Mouse (Mus musculus): Measurements from ENCODE around the gene Lrmda. TPM values are rescaled to one million over a fixed set of nuclear protein-coding genes. Genes with fewer than 3 reads are reported as not detected.
A peak's percentile ranks its signal among the peaks of the same experiment; 100 is the strongest.

Gene Lrmda
- total and polyA plus RNA-seq, 3 experiments, result 0.43 to 1.1 (median 1.0) TPM

DNA sequence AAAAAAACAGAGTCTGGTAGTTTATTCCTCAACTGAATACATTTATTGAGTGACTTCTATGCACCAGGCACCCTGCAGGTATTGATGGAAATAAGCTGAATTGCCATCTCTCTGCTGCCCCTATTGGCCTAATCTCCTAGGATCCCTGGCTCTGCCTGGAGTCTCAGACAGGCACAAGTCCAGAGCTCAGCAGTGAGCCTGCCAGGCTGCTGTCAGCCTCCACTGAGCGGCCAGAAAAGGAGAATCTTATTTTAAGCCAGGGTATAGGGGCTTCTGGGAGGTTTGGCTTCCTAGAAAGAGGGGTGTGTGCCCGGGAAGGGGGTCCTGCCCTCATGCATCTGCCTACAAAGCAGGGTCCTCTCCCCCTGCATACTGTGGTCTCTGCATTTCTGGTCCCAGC, 1.4 kb downstream of the Lrmda start:
- Histone ChIP-seq H3K79me2 (replicated peaks; ENCODE audit: control insufficient read depth, insufficient read depth, low read length) (no peaks in the 10 kb centered on the region), H3K36me3 (ENCODE audit: control insufficient read depth, insufficient read depth, low read length) (no peaks in the 10 kb centered on the region), H3K27ac (no peak overlapping the region), H3K9ac (ENCODE audit: low read depth, low read length) (no peak overlapping the region), H3K4me1 (ENCODE audit: control insufficient read depth, insufficient read depth, low read length) (peaks cover 2% of the 10 kb centered on the region; the same call in 1 of the 2 replicates), H3K27me3 (ENCODE audit: control insufficient read depth, insufficient read depth, low read length) (no peaks in the 10 kb centered on the region), H3K4me3 (no peak overlapping the region)
- intact Hi-C loops (cut with DNase I), result loop anchor here (2.0 kb wide), 1 partner anchor 16 kb away; no protein-coding TSS in a partner anchor
- 23% methylated on average over 2 of the region's 2 CpGs for WGBS
- DNase-seq, result peak; percentile 51
- TF ChIP-seq EP300 (IDR thresholded peaks at IDR 0.05; ENCODE audit: insufficient read depth, low read depth, low read length) (no peak), CTCF (IDR thresholded peaks at IDR 0.05) (peak; percentile 67), POLR2A (IDR thresholded peaks at IDR 0.05; ENCODE audit: insufficient read depth, low read depth, low read length) (no peak)

DNA sequence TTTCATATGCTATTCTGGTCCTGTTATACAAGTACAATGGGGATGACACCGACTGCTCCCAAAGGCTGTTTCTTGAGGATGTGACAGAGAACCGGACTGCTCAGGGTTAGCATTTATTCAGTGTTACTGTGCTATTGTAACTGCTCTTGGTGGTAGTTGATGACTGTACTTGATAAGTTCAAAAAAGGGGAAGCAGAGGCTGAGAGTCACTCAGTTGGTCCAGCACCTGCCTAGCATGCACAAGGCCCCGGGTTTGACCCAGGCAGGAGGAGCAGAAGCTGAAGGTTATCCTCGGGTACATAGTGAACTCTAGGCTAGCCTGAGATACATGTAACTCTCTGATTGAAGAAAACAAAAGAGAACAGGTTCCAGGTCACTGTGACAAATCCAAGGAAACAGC, 4.0 kb downstream of the Lrmda start:
- H3K79me2 ChIP-seq (replicated peaks; ENCODE audit: control insufficient read depth, insufficient read depth, low read length), result no peaks in the 10 kb centered on the region
- no peak for TF ChIP-seq POLR2A (IDR thresholded peaks at IDR 0.05; ENCODE audit: insufficient read depth, low read depth, low read length)
- no peak for TF ChIP-seq CTCF (IDR thresholded peaks at IDR 0.05)
- TF ChIP-seq EP300 (IDR thresholded peaks at IDR 0.05; ENCODE audit: insufficient read depth, low read depth, low read length), result no peak
- H3K27ac ChIP-seq, result no peak overlapping the region
- H3K4me3 ChIP-seq, result no peak overlapping the region
- peaks cover 2% of the 10 kb centered on the region; the same call in 1 of the 2 replicates for H3K4me1 ChIP-seq (ENCODE audit: control insufficient read depth, insufficient read depth, low read length)
- no peak overlapping the region for H3K9ac ChIP-seq (ENCODE audit: low read depth, low read length)
- 74% methylated on average over 4 of the region's 4 CpGs for WGBS
- no peaks in the 10 kb centered on the region for H3K27me3 ChIP-seq (ENCODE audit: control insufficient read depth, insufficient read depth, low read length)
- intact Hi-C loops (cut with DNase I), result no loop called here
- no peaks in the 10 kb centered on the region for H3K36me3 ChIP-seq (ENCODE audit: control insufficient read depth, insufficient read depth, low read length)
- no peak for DNase-seq

- peak overlapping the region; percentile 32 for H3K27ac ChIP-seq
- no peaks in the 10 kb centered on the region for H3K36me3 ChIP-seq (ENCODE audit: control insufficient read depth, insufficient read depth, low read length)
- H3K79me2 ChIP-seq (replicated peaks; ENCODE audit: control insufficient read depth, insufficient read depth, low read length), result no peaks in the 10 kb centered on the region
- no peaks in the 10 kb centered on the region for H3K27me3 ChIP-seq (ENCODE audit: control insufficient read depth, insufficient read depth, low read length)
- H3K4me1 ChIP-seq (ENCODE audit: control insufficient read depth, insufficient read depth, low read length), result peaks cover 1% of the 10 kb centered on the region; the same call in 1 of the 2 replicates
- H3K9ac ChIP-seq (ENCODE audit: low read depth, low read length), result no peak overlapping the region
- no peak overlapping the region for H3K4me3 ChIP-seq
- WGBS, result 51% methylated on average over 3 of the region's 3 CpGs
- TF ChIP-seq EP300 (IDR thresholded peaks at IDR 0.05; ENCODE audit: insufficient read depth, low read depth, low read length) (no peak), CTCF (IDR thresholded peaks at IDR 0.05) (no peak), POLR2A (IDR thresholded peaks at IDR 0.05; ENCODE audit: insufficient read depth, low read depth, low read length) (no peak)
- intact Hi-C loops (cut with DNase I), result loop anchor here (2.0 to 5.0 kb wide), 2 partner anchors 15 to 49 kb away; partner anchors contain the start of gene Zfp503
- DNase-seq, result no peak
These were observed 16.4 kb downstream of the Lrmda start for GRCm38 (mm10) chr14:22035900-22036299.

- intact Hi-C loops (cut with DNase I), result loop anchor here (2.0 to 5.0 kb wide), 2 partner anchors 16 to 49 kb away; partner anchors contain the start of gene Zfp503
- DNase-seq, result no peak
- no peak overlapping the region for H3K9ac ChIP-seq (ENCODE audit: low read depth, low read length)
- no peaks in the 10 kb centered on the region for H3K27me3 ChIP-seq (ENCODE audit: control insufficient read depth, insufficient read depth, low read length)
- peaks cover 1% of the 10 kb centered on the region; the same call in 1 of the 2 replicates for H3K4me1 ChIP-seq (ENCODE audit: control insufficient read depth, insufficient read depth, low read length)
- TF ChIP-seq CTCF (IDR thresholded peaks at IDR 0.05) (no peak), POLR2A (IDR thresholded peaks at IDR 0.05; ENCODE audit: insufficient read depth, low read depth, low read length) (no peak), EP300 (IDR thresholded peaks at IDR 0.05; ENCODE audit: insufficient read depth, low read depth, low read length) (no peak)
- peak overlapping the region; percentile 32 for H3K27ac ChIP-seq
- no peaks in the 10 kb centered on the region for H3K79me2 ChIP-seq (replicated peaks; ENCODE audit: control insufficient read depth, insufficient read depth, low read length)
- no peak overlapping the region for H3K4me3 ChIP-seq
- WGBS, result 48% methylated on average over 6 of the region's 6 CpGs
- H3K36me3 ChIP-seq (ENCODE audit: control insufficient read depth, insufficient read depth, low read length), result no peaks in the 10 kb centered on the region
These were observed 16.8 kb downstream of the Lrmda start for GRCm38 (mm10) chr14:22036338-22036737.

GRCm38 (mm10) chr14:22036802-22037497, 17.4 kb downstream of the Lrmda start:
- H3K27ac ChIP-seq, result peak overlapping the region; percentile 37; the same call in 1 of the 2 replicates
- no peak for DNase-seq
- H3K36me3 ChIP-seq (ENCODE audit: control insufficient read depth, insufficient read depth, low read length), result no peaks in the 10 kb centered on the region
- H3K9ac ChIP-seq (ENCODE audit: low read depth, low read length), result no peak overlapping the region
- H3K4me1 ChIP-seq (ENCODE audit: control insufficient read depth, insufficient read depth, low read length), result peaks cover 1% of the 10 kb centered on the region; the same call in 1 of the 2 replicates
- intact Hi-C loops (cut with DNase I), result loop anchor here (2.0 to 5.0 kb wide), 2 partner anchors 16 to 50 kb away; partner anchors contain the start of gene Zfp503
- no peaks in the 10 kb centered on the region for H3K27me3 ChIP-seq (ENCODE audit: control insufficient read depth, insufficient read depth, low read length)
- WGBS, result 92% methylated on average over 12 of the region's 12 CpGs
- H3K4me3 ChIP-seq, result no peak overlapping the region
- TF ChIP-seq EP300 (IDR thresholded peaks at IDR 0.05; ENCODE audit: insufficient read depth, low read depth, low read length) (no peak), CTCF (IDR thresholded peaks at IDR 0.05) (no peak)
- no peaks in the 10 kb centered on the region for H3K79me2 ChIP-seq (replicated peaks; ENCODE audit: control insufficient read depth, insufficient read depth, low read length)

Data from heart, adult 2 months (tissue).